Mouse (Mus musculus): ENCODE measurements around the gene Ptges2. TPM values are rescaled to one million over a fixed set of nuclear protein-coding genes. Genes with fewer than 3 reads are reported as not detected.
A peak's percentile ranks its signal among the peaks of the same experiment; 100 is the strongest.

The Ptges2 gene
- polyA plus RNA-seq, 1 experiment from 2014 or later = 33.5 TPM

- ATAC-seq (ENCODE audit: low read depth) = no peak
- DNase-seq (ENCODE audit: low spot score) = no peak
- 77% methylated on average over 1 of the region's 1 CpGs for WGBS
- no peak overlapping the region for H3K9ac ChIP-seq (ENCODE audit: low read depth, low read length)
- H3K9me3 ChIP-seq (ENCODE audit: control insufficient read depth, low read length) = no peaks in the 10 kb centered on the region
- H3K4me2 ChIP-seq (ENCODE audit: low read depth, low read length) = no peak overlapping the region
- H3K4me1 ChIP-seq (ENCODE audit: control insufficient read depth, insufficient read depth, low read length) = peaks cover 24% of the 10 kb centered on the region
- 0 out of 2 replicates have a peak, but pooled peaks cover 4% of the 10 kb centered on the region for H3K36me3 ChIP-seq (ENCODE audit: control insufficient read depth, insufficient read depth, low read length)
- H3K27ac ChIP-seq (replicated peaks; ENCODE audit: low read depth, low read length) = no peak overlapping the region
- no peak overlapping the region for H3K4me3 ChIP-seq (ENCODE audit: low read depth, low read length)
- no peaks in the 10 kb centered on the region for H3K27me3 ChIP-seq (replicated peaks; ENCODE audit: control insufficient read depth, insufficient read depth, low read length)
Measured at GRCm38 (mm10) chr2:32448480-32448879, 52.8 kb downstream of the Ptges2 start.

GRCm38 (mm10) chr2:32449761-32450754 lies 54.4 kb downstream of the Ptges2 start, which contains the start of gene Naif1:
Gene Naif1, plus strand, starts transcription at chr2:32450457.
- Histone ChIP-seq H3K4me1 (ENCODE audit: control insufficient read depth, insufficient read depth, low read length) (peaks cover 24% of the 10 kb centered on the region), H3K27ac (replicated peaks; ENCODE audit: low read depth, low read length) (peak within 1 kb of the TSS; percentile 97)
- WGBS = 77% methylated on average over 15 of the region's 15 CpGs

DNA sequence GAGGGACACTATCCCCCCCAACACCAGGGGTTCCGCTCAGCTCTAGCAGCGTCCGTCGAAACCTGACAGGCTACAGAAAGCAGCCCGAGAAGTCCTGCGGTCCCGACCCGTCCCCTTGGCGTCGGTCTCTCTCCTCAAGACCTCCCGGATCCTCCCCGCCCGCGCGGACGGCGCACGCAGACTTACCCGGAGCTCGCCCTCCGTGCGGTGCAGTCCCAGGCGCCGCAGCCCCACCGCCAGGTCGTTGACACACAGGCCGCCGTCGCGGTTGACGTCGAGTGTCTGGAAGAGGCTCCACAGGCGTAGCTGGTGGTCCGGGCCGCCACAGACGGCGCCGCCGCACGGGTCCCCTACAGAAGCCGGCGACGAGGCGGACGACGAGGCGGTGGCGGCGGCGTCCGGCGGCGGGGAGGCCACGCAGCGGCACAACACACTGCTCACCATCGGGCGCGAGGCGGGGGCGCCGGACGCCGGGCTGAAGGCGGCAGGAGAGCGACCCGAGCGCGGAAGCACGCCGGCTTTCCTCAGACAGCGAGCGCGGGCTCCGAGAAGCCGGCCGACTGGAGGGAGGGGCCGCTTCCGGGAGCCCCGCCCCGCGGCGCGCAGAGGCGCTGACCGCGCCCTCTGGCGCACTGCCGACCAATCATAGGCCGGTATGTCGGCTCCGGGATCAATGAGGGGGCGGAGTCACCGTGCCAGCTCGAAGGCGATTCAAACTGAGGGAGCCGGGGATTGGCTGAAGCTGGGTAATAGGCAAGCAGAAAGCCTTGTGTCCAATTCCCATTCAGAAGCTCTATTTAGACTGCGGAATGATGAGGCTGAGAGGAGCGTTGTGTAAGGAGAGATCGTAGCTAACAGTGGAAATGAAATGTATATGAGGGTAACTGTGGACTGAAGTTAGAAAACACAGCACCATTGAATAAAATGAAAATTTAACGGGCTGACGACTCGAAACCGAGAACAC lies 55.5 kb downstream of the Ptges2 start, which contains the start of gene Slc25a25:
Gene Slc25a25 (minus strand): TSS at position 565 of the 964 bp plus-strand sequence.
- Histone ChIP-seq H3K9ac (ENCODE audit: low read depth, low read length) (peak within 1 kb of the TSS; percentile 82), H3K27ac (replicated peaks; ENCODE audit: low read depth, low read length) (peak within 1 kb of the TSS; percentile 97), H3K27me3 (replicated peaks; ENCODE audit: control insufficient read depth, insufficient read depth, low read length) (no peaks in the 10 kb centered on the region), H3K36me3 (ENCODE audit: control insufficient read depth, insufficient read depth, low read length) (peaks cover 14% of the 10 kb centered on the region; the same call in 1 of the 2 replicates), H3K4me2 (ENCODE audit: low read depth, low read length) (peak within 1 kb of the TSS; percentile 84), H3K4me1 (ENCODE audit: control insufficient read depth, insufficient read depth, low read length) (peaks cover 24% of the 10 kb centered on the region), H3K9me3 (ENCODE audit: control insufficient read depth, low read length) (no peaks in the 10 kb centered on the region), H3K4me3 (ENCODE audit: low read depth, low read length) (peak within 1 kb of the TSS; percentile 80)
- peak; percentile 99 for DNase-seq (ENCODE audit: low spot score)
- WGBS = under 1% methylated on average over 54 of the region's 103 CpGs
- ATAC-seq (ENCODE audit: low read depth) = peak; percentile 88

More at GRCm38 (mm10) chr2:32449761-32450754, 54.4 kb downstream of the Ptges2 start, which contains the start of gene Naif1:
- DNase-seq (ENCODE audit: low spot score) = no peak
- ATAC-seq (ENCODE audit: low read depth) = no peak
- Histone ChIP-seq H3K27me3 (replicated peaks; ENCODE audit: control insufficient read depth, insufficient read depth, low read length) (no peaks in the 10 kb centered on the region), H3K4me2 (ENCODE audit: low read depth, low read length) (peak within 1 kb of the TSS; percentile 84), H3K9ac (ENCODE audit: low read depth, low read length) (peak within 1 kb of the TSS; percentile 82), H3K9me3 (ENCODE audit: control insufficient read depth, low read length) (no peaks in the 10 kb centered on the region), H3K4me3 (ENCODE audit: low read depth, low read length) (peak within 1 kb of the TSS; percentile 80), H3K36me3 (ENCODE audit: control insufficient read depth, insufficient read depth, low read length) (0 out of 2 replicates have a peak, but pooled peaks cover 6% of the 10 kb centered on the region)

DNA sequence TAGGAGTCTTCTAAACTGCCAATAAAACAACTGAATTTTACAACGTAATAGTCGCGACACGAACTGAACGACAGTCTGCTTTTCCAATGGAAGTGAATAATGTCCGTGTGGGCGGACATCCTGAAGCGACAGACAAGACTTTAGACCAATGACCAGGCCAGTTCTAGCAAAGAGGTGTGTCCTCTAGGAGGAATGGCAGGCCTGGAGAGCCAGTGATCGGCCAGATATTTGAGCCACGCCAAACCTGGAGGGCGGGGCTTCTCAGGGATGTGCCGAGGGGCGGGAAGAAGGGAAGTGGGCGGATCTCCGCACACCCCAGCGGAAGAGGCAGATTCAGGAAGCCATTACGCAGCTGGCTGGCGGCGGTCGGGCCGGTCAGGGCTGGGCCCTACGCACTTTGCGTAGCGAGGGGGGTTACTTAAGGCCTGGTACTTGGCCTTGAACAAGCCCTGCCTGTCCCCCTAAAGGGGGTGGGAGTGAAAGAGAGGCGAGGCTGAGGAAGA lies 56.2 kb downstream of the Ptges2 start:
- Histone ChIP-seq H3K27ac (replicated peaks; ENCODE audit: low read depth, low read length) (peak overlapping the region; percentile 97), H3K36me3 (ENCODE audit: control insufficient read depth, insufficient read depth, low read length) (peaks cover 18% of the 10 kb centered on the region; the same call in 1 of the 2 replicates), H3K27me3 (replicated peaks; ENCODE audit: control insufficient read depth, insufficient read depth, low read length) (no peaks in the 10 kb centered on the region), H3K4me3 (ENCODE audit: low read depth, low read length) (peak overlapping the region; percentile 80), H3K4me1 (ENCODE audit: control insufficient read depth, insufficient read depth, low read length) (peaks cover 20% of the 10 kb centered on the region), H3K9ac (ENCODE audit: low read depth, low read length) (peak overlapping the region; percentile 62), H3K4me2 (ENCODE audit: low read depth, low read length) (peak overlapping the region; percentile 84), H3K9me3 (ENCODE audit: control insufficient read depth, low read length) (no peaks in the 10 kb centered on the region)
- DNase-seq (ENCODE audit: low spot score) (peak; percentile 100), ATAC-seq (ENCODE audit: low read depth) (peak; percentile 96)
- WGBS = under 1% methylated on average over 25 of the region's 25 CpGs

DNA sequence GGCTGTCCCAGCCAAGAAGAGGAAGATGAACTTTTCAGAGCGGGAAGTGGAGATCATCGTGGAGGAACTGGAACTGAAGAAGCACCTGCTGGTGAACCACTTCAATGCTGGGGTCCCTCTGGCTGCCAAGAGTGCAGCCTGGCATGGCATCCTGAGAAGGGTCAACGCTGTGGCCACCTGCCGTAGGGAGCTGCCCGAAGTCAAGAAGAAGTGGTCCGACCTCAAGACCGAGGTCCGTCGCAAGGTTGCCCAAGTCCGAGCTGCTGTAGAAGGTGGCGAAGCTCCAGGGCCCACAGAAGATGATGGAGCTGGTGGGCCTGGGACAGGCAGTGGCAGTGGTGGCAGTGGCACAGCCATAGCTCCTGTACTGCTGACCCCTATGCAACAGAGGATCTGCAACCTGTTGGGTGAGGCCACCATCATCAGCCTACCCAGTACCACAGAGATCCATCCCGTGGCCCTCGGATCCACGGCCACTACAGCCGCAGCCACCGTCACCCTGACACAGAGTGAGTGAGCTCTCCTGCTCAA lies 56.8 kb downstream of the Ptges2 start:
- Histone ChIP-seq H3K4me3 (ENCODE audit: low read depth, low read length) (peak overlapping the region; percentile 80), H3K4me1 (ENCODE audit: control insufficient read depth, insufficient read depth, low read length) (peaks cover 18% of the 10 kb centered on the region), H3K36me3 (ENCODE audit: control insufficient read depth, insufficient read depth, low read length) (peaks cover 18% of the 10 kb centered on the region; the same call in 1 of the 2 replicates), H3K27me3 (replicated peaks; ENCODE audit: control insufficient read depth, insufficient read depth, low read length) (no peaks in the 10 kb centered on the region), H3K4me2 (ENCODE audit: low read depth, low read length) (peak overlapping the region; percentile 45), H3K9me3 (ENCODE audit: control insufficient read depth, low read length) (no peaks in the 10 kb centered on the region), H3K9ac (ENCODE audit: low read depth, low read length) (peak overlapping the region; percentile 30; the same call in 1 of the 2 replicates), H3K27ac (replicated peaks; ENCODE audit: low read depth, low read length) (peak overlapping the region; percentile 4; the same call in 1 of the 2 replicates)
- no peak for DNase-seq (ENCODE audit: low spot score)
- ATAC-seq (ENCODE audit: low read depth) = no peak
- 91% methylated on average over 16 of the region's 16 CpGs for WGBS

- H3K9ac ChIP-seq (ENCODE audit: low read depth, low read length) = no peak overlapping the region
- no peaks in the 10 kb centered on the region for H3K27me3 ChIP-seq (replicated peaks; ENCODE audit: control insufficient read depth, insufficient read depth, low read length)
- H3K27ac ChIP-seq (replicated peaks; ENCODE audit: low read depth, low read length) = no peak overlapping the region
- no peak for DNase-seq (ENCODE audit: low spot score)
- H3K4me2 ChIP-seq (ENCODE audit: low read depth, low read length) = no peak overlapping the region
- H3K4me1 ChIP-seq (ENCODE audit: control insufficient read depth, insufficient read depth, low read length) = peaks cover 16% of the 10 kb centered on the region
- 80% methylated on average over 5 of the region's 5 CpGs for WGBS
- ATAC-seq (ENCODE audit: low read depth) = no peak
- no peaks in the 10 kb centered on the region for H3K9me3 ChIP-seq (ENCODE audit: control insufficient read depth, low read length)
- peaks cover 18% of the 10 kb centered on the region; the same call in 1 of the 2 replicates for H3K36me3 ChIP-seq (ENCODE audit: control insufficient read depth, insufficient read depth, low read length)
- H3K4me3 ChIP-seq (ENCODE audit: low read depth, low read length) = no peak overlapping the region
Measured at GRCm38 (mm10) chr2:32453641-32454303, 58.1 kb downstream of the Ptges2 start.

DNA sequence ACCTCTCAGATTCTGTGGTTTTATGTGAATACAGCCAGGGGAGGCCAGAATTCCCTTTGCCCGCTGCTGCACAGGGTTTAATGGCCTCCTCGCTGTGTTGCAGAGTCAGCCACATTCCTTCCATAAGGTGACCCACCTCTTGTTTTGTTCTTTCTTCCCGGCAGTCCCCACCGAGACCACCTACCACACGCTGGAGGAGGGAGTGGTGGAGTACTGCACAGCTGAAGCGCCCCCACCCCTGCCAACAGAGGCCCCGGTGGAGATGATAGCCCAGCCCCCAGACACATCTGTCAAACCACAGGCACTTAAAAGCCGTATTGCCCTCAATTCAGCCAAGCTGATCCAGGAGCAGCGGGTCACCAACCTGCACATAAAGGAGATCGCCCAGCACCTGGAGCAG lies 58.9 kb downstream of the Ptges2 start:
- Histone ChIP-seq H3K36me3 (ENCODE audit: control insufficient read depth, insufficient read depth, low read length) (peaks cover 18% of the 10 kb centered on the region; the same call in 1 of the 2 replicates), H3K4me1 (ENCODE audit: control insufficient read depth, insufficient read depth, low read length) (peaks cover 16% of the 10 kb centered on the region), H3K4me2 (ENCODE audit: low read depth, low read length) (no peak overlapping the region), H3K9ac (ENCODE audit: low read depth, low read length) (no peak overlapping the region), H3K9me3 (ENCODE audit: control insufficient read depth, low read length) (no peaks in the 10 kb centered on the region), H3K27me3 (replicated peaks; ENCODE audit: control insufficient read depth, insufficient read depth, low read length) (no peaks in the 10 kb centered on the region), H3K27ac (replicated peaks; ENCODE audit: low read depth, low read length) (no peak overlapping the region), H3K4me3 (ENCODE audit: low read depth, low read length) (no peak overlapping the region)
- ATAC-seq (ENCODE audit: low read depth) (no peak), DNase-seq (ENCODE audit: low spot score) (no peak)
- 84% methylated on average over 10 of the region's 10 CpGs for WGBS
